Mouse (Mus musculus): ENCODE measurements at regions not wholly inside any gene's neighbourhood (a gene's known extent, or its start where the extent isn't known, plus 50 kb on each side); places are given as distances from the start of the nearest gene placed in this dataset.

- Histone ChIP-seq H3K4me1 (replicated peaks) (no peaks in the 10 kb centered on the region), H3K27me3 (no peaks in the 10 kb centered on the region), H3K9ac (no peak overlapping the region), H3K36me3 (no peaks in the 10 kb centered on the region), H3K4me3 (no peak overlapping the region), H3K4me2 (no peak overlapping the region), H3K9me3 (no peaks in the 10 kb centered on the region), H3K27ac (replicated peaks) (no peak overlapping the region)
- ATAC-seq (ENCODE audit: low FRiP score, low read depth) = peak; percentile 76
- 20% methylated on average over 1 of the region's 1 CpGs for WGBS
Measured at GRCm38 (mm10) chr1:79056676-79057262, 240.2 kb downstream of the Kcne4 start.

DNA sequence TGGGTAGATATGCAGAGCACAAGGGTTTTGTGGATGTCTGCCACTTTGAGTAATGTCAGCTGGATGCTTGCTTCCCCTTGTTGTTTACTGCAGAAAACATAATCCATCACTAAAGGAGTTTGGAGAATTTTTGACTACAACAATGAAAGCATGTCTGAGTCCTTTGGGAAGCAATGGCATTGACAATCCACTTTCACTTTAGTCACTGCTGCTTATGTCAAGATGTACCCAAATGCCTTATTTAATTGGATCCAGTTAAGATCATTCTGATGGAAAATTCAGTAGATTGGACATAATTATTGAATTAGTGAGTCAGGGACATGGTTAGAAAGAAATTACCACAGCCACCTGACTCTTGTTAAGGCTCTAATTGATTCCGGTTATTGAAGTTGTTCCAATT lies 263.7 kb downstream of the Kcne4 start:
- no peak for ATAC-seq (ENCODE audit: low FRiP score, low read depth)
- WGBS = 78% methylated on average over 1 of the region's 1 CpGs
- no peak overlapping the region for H3K4me2 ChIP-seq
- H3K27me3 ChIP-seq = no peaks in the 10 kb centered on the region
- H3K9ac ChIP-seq = no peak overlapping the region
- no peak overlapping the region for H3K4me3 ChIP-seq
- no peaks in the 10 kb centered on the region for H3K9me3 ChIP-seq
- no peaks in the 10 kb centered on the region for H3K36me3 ChIP-seq
- H3K27ac ChIP-seq (replicated peaks) = no peak overlapping the region
- H3K4me1 ChIP-seq (replicated peaks) = no peaks in the 10 kb centered on the region

Data from hindbrain, embryonic 15.5 days (tissue).